Mouse (Mus musculus) embryo, embryonic 9.5 days (tissue): Measurements from ENCODE around the gene Dpp6.

Experiments used
- DNase-seq: peaks from one replicate; pipeline ENCODE4 v3.0.0-alpha.2; 2017; ENCODE audit errors: extremely low spot score

The Dpp6 gene

DNA sequence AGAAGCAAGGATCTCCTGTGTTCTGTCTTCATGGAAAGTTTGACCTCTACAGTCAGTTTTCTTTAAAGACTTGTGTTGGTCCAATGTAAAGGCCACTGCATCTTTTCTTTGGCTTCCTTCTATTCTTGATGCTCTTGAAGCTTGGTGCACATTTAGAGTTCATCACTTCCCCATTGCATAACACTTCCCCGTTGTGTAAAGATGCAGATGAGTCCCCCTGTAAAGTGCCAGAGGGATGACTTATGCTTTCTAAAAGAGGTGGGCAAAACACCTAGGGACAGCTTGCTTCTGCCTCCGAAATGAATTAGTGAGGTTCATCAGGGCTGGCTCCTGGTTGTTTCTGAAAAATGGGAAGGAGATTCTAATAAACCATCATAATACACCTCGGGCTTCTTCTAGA lies 553.8 kb downstream of the Dpp6 start:
- no peak for DNase-seq

DNA sequence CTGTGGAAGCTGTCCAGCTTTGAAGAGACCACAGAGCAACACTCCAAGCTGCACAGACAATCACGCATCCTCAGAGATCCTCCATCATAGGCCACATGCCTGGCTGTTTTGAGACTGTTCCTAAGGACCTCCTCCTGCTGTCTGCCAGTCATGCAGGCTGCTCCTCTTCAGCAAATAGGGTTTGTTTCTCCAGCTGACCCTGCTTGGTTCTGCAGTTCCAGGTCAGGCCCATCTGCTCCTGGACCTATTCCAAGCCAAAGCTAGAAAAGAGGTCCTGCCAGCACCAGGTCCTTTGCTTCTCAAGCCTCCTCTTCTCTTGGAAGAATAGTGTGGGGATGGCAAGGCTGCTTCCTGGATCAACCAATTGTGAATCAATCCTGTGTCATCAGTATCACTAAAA lies 556.9 kb downstream of the Dpp6 start:
- DNase-seq: no peak

- no peak for DNase-seq
Observed at GRCm38 (mm10) chr5:27375841-27376240, 558.8 kb downstream of the Dpp6 start.

GRCm38 (mm10) chr5:27380656-27381385 lies 563.8 kb downstream of the Dpp6 start:
- DNase-seq: no peak

DNA sequence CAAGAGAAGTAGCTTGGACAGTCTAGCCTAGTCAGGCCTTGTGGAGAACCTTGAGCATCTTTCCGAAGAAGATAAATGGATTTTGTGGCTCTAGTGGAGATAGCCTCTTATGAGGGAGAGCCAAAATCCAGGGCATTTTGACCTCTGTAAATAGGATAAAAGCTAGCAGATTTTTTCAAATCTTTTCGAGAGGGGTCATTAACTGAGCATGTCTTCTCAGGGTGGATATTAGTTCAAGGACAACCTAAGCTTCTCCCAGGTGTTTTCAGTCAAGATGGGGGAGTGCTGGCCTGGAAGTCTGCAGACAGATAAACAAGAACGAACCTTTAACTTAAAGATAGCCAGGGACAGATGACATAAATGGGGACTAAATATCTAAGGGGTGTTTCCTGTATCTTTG lies 581.4 kb downstream of the Dpp6 start:
- no peak for DNase-seq

- DNase-seq: no peak
Observed at GRCm38 (mm10) chr5:27399111-27399510, 582.1 kb downstream of the Dpp6 start.

- DNase-seq: no peak
Observed at GRCm38 (mm10) chr5:27402616-27403015, 585.6 kb downstream of the Dpp6 start.

DNA sequence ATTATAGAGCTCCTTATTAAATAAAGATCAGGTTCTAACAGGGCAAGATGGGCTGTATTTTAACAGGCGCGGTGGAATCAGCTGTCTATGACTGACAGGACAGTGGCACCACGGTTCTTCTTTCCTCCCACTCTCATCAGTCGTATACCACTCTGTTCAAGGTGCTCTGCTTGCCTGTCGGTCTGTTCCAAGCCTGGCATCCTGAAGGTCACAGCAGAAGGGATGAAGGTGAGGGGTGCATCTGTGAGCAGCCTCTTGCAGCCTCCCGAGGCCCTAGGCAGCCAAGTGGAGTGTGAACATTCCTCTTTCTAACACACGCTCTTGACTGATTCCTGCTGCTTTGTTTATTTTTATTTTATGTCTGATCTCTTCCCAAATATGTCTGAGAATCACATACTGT lies 591.9 kb downstream of the Dpp6 start:
- no peak for DNase-seq

GRCm38 (mm10) chr5:27413023-27413422 lies 596.0 kb downstream of the Dpp6 start:
- no peak for DNase-seq

- DNase-seq: no peak
Observed at GRCm38 (mm10) chr5:27415518-27415917, 598.5 kb downstream of the Dpp6 start.

DNA sequence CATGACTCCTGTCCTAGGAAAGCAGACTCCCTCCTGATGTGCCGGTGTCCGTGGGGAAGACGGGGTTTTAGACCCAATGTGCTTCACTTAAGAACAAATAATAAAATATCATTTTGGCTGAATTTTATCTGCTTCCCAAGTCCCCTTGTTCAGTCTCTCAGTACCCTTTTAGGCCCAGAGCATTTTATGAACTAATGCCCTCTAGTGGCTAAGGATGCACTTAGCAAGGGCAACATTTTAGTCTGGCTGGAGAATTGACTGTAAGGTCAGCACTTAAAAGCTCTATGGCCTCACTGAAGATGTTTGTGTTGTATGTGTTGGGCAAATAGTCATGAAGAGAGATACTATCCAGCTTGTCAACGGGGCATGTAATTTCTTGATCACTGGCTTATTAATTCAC lies 599.6 kb downstream of the Dpp6 start:
- peak; percentile 34 for DNase-seq

DNA sequence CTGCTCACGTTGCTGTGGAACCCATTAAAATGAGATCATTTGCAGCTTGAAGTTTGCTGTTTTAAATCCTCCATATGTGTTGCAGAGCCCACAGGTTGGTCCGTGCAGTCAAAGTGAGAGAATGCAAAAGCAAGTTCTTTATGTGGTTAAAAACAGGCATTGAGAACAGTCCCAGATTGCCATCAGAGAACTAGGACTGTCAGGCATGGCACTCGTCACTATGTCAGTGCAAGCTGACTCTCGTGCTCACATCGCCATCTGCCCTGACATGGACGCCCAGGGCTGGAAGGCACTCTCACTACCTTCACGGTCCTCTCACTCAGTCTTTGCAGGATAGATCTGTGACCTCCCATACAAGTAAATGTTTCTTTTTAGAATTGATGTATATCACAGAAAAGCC lies 600.4 kb downstream of the Dpp6 start:
- no peak for DNase-seq

DNA sequence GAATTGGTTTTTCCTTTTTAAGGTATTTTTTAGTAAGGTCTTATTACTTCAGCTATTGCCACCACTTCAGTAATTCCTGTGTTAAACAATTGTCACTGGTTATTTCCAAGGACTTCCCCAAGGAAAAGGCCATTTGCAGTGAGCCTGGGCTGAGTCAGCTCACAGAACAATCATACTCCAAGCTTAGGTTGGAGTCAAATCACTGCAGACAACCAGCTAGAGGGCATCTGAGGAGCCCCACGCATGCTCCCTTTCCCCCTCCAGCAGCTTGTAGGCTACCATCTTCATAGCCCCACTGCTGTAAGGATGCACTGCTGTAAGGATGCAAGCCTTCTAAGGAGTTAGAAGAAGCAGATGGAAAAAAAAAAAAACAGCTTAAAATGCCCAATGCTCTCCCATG lies 601.9 kb downstream of the Dpp6 start:
- DNase-seq: no peak

DNA sequence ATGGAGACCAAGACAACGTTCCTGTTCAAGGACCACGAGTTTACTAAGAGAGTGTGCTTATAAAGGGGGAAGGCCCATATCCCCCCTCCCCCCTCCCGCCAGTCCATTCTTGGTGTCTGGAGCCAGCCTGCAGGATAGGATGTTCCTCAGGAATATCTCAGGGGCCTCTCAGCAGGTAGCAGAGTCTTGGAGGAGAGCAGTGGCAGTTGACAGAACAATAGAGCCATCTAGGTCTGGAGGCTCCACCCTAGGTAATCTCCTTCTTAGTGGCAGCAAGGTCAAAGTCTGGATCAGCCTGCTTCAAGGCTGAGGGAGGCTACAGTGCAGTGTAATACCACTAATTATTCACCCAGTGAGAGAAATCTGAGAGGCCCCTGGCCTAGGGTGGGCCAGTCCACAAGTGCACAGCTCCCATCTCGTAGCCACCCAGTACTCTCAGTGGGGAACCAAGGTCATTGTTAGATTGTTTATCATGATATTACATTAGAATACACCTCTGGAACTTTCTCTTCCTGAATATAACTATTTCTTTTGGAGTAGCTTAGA lies 604.2 kb downstream of the Dpp6 start:
- DNase-seq: no peak

- no peak for DNase-seq
Observed at GRCm38 (mm10) chr5:27423766-27424165, 606.8 kb downstream of the Dpp6 start.

DNA sequence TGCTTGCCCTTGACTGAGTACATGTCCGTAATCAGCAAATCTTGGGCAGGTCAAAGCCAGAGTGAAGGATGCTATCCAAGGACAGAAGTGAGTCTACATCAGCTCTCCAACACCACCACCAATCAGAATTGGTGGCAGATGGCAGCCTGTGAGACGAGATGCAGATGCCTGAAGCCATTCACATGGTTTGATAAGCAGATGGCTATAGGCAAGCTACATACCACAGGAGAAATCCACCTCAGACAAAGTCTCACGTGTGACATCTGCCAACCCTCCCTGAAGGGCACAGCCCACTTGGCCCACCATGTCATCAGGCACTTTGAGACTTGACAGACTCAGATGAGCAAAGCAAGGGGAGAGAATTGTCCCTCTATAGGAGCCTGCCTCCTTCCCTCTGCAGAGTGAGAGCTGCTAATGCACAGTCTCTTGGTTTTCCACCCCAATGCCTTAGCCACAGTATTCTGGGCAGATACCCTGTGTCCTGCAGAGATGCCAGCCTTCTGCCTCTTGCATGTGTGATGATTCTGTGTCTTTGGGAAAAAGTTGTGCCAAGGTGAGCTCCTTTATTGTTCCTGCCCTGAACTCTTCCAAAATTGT lies 607.6 kb downstream of the Dpp6 start:
- DNase-seq: no peak

GRCm38 (mm10) chr5:27426200-27426599 lies 609.2 kb downstream of the Dpp6 start:
- no peak for DNase-seq

DNA sequence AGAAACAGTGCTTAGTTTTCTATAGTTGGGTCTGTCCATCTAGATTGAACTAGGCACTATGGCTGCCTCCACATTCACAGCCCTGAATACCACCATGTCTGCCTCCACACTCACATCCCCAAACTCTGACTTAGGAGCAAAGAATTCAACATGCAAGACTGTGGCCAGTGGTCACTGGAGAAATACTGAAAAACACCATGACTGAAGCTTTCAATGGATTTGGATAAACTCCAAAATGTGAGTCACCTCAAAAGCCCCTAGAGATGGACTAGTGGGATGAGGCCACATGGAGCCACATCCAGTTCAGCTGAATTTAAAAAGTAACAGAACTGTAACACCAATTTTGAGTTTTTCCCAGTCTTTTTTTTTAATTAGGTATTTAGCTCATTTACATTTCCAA lies 616.6 kb downstream of the Dpp6 start:
- DNase-seq: no peak

DNA sequence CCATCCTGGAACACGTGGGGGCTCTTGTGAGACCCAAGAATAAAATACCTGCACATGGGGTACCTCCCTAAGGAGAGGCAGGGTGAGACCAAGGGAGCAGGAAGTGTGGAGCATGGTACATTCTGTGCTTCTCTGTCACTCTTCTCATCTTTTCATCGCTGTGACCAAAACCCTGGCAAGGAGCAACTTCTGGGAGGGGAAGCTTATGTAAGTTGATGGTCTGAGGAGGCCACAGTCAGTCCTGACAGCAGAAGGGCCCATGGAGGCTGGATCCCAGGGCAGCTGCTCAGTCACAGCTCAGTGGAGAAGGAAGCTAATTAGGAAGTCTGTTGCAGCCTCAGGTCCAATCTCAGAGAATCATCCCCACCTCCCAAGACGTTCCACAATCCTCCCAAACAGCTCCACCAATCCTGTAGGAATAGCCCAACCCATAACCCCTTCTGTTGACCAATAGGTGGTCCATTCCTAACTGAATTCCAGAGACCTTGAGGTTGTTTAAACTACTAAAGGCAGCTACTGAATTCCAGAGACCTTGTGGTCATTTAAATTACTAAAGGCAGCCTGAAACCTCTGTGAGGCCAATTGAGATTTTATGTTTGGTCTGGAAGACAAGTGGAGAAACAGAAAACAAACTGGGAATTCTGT lies 636.3 kb downstream of the Dpp6 start:
- no peak for DNase-seq

GRCm38 (mm10) chr5:27454386-27454785 lies 637.4 kb downstream of the Dpp6 start:
- DNase-seq: no peak

DNA sequence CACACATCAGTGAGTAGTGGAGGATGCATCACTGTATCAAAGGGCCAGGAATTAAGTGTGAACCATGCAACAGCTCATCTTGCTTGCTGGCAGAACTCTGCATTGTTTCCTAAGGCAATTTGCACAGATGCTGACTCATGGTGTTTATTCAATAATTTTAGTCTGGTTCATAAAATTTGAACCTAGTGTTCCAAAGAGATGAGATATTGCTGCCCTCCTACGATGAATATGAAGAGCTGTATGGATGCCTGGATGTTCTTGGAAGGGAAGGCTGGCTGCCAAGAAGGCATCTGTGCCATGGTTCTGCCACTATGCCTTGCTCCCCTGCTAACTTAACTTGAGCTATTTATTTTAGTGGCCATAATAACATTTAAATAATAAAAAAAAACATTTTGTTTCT lies 640.0 kb downstream of the Dpp6 start:
- DNase-seq: no peak

GRCm38 (mm10) chr5:27457686-27458085 lies 640.7 kb downstream of the Dpp6 start:
- DNase-seq: no peak

DNA sequence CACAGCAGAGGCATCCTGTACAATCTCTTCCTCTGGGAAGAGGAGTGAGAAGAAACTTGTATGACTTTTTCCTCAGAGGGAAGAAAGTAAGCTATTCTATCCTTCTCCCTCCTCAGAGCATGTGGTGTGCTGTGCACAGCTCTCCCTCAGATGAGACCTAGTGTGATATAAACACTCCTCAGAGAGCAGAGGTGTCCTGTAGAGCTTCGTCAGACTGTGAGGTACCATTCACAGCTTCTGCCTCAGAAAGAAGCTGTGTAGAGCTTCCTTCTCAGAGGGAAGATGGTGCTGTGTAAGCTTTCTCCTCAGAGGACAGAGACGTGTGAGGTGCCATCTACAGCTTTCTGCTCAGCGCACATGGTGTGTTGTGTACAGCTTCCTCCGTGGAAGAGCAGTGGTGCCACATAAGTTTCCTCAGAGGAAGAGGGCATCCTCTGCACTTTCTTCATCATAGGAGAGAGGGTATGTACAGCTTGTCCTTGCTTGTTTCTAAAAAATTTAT lies 658.0 kb downstream of the Dpp6 start:
- DNase-seq: no peak
